Mouse (Mus musculus): Measurements from ENCODE around the gene Tfpt.
A peak's percentile ranks its signal among the peaks of the same experiment; 100 is the strongest.

- TF ChIP-seq CTCF (IDR thresholded peaks at IDR 0.05) (no peak), EP300 (IDR thresholded peaks at IDR 0.05; ENCODE audit: insufficient read depth, low read depth, low read length) (0 out of 2 replicates have a peak, but pooled peaks have one; percentile 30)
These were observed 20.6 kb downstream of the Tfpt start for GRCm38 (mm10) chr7:3609082-3609481.
